Mouse (Mus musculus): Measurements from ENCODE around the gene Cct3. TPM values are rescaled to one million over a fixed set of nuclear protein-coding genes. Genes with fewer than 3 reads are reported as not detected.
A peak's percentile ranks its signal among the peaks of the same experiment; 100 is the strongest.
"Not testable (repeated sequence)": the region's sequence is repeated elsewhere in the genome, so short reads cannot be mapped to it uniquely, and the experiment has no call there.

The Cct3 gene
- total RNA-seq (2021), result 100 to 1,000 TPM in 1 of 2 experiments, 10 to 100 TPM in 1; 84.1 to 107 TPM
- long read RNA-seq, experiment 1, transcript Cct3-201 (14 exons, 1,977 nt), result major isoform, 94 of 99 reads
- long read RNA-seq, experiment 1, partial matches to known transcripts, result 2 of 99 reads
- long read RNA-seq, experiment 1, other reads (novel, unspliced or antisense), result 1 of 99 reads
- long read RNA-seq, experiment 2, transcript Cct3-201 (14 exons, 1,977 nt), result major isoform, 90 of 96 reads
- long read RNA-seq, experiment 2, partial matches to known transcripts, result 4 of 96 reads
- long read RNA-seq, experiment 2, other reads (novel, unspliced or antisense), result 2 of 96 reads

DNA sequence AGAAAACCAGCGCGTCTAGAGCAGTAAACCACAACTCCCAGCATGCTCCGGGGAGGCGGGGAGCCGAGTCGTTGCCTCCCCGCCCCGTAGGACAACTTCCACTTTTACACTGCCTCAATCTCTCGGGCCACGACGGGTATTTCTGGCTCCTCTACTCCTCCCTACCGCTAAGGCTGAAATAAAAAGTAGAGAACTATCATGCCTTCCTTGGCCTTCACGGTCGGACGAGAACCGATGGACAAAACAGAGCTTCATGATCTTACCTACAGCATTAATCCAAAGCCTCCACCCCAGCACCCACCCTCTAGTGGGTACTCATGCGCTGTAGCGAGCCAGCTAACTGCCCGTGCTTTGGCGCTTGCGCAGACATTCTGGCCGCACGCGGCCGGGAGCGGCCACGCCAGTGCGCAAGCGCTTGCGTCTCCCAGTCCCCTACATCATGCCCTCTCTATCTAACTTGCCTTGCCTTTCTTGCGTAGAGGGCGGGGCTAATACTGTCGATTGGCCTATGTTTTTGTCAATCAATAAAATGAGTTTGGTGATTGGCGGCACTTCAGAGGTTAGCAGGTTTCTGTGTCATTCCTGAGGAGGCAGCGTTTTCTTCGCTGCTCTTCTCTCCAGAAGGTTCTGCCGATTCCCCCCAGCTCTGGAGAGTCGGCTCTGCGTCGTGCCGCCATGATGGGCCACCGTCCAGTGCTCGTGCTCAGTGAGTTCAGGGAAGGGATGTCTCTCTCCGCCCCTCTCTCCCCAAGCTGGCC is at the start of gene Cct3, which contains the start of gene Tsacc:
Gene Cct3, plus strand, starts transcription at position 556 of the 758 bp plus-strand sequence.
Gene Tsacc, minus strand, starts transcription at position 439 of the 758 bp plus-strand sequence.
- DNase-seq (ENCODE audit: low spot score), result peak; percentile 98

DNA sequence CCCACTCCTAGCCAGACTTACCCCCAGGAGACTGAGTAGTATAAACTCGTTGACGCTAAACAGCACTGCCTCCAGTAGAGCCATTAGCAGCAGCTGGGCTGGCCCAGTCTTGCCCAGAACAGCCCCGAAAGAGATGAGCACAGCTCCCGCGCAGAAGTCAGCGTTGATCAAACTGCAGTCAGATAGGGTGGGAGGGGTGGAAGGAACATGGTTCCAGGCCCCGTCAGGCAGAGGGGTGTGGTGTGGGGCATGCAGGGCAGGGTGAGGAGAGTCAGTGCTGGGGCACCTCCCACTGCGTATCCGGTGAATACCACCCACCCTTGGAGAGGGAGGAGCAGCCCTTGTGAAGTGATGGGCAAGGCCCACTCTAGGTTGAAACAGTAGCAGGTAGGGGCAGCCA is 49.2 kb upstream of the Cct3 start:
- DNase-seq (ENCODE audit: low spot score), result no peak

DNA sequence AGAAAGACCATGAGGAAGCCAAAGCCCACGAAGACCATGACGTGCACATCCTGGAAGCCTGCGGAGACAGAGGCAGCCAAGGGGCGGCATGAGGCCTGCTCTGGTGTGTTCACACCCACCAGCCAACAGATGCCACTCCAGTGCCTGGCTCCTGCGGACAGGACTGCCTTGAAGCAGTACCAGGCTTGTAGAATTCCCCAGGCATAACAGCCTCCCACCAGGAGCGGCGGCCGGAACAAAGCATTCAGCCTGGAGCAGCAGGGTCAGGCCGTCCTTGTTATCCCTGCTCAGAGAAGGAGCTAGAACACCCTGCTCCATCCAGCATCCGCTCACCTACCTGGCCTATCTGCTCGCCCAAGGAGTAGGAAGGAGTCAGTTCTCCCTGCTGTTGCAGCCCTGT is 48.5 kb upstream of the Cct3 start:
- no peak for DNase-seq (ENCODE audit: low spot score)

DNA sequence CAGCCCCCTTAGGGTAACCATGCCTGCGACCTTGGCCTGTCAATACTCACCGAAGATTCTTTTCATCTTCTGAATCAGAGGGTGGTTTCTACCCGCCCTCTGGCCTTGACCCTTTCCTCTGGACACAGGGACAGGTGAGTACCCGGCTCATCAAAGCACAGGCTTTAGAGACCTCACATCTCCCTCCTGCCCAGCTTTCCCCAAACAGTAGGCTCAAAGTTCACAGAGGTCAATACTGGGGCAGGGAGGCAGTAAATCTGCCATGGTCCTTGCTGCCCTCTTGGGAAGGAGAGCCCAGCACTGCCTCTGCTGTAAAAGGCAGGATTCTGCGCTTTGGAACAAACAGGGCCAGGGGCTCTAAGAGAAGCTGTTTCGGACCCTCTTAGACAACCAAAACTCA is 44.2 kb upstream of the Cct3 start:
- no peak for DNase-seq (ENCODE audit: low spot score)

DNA sequence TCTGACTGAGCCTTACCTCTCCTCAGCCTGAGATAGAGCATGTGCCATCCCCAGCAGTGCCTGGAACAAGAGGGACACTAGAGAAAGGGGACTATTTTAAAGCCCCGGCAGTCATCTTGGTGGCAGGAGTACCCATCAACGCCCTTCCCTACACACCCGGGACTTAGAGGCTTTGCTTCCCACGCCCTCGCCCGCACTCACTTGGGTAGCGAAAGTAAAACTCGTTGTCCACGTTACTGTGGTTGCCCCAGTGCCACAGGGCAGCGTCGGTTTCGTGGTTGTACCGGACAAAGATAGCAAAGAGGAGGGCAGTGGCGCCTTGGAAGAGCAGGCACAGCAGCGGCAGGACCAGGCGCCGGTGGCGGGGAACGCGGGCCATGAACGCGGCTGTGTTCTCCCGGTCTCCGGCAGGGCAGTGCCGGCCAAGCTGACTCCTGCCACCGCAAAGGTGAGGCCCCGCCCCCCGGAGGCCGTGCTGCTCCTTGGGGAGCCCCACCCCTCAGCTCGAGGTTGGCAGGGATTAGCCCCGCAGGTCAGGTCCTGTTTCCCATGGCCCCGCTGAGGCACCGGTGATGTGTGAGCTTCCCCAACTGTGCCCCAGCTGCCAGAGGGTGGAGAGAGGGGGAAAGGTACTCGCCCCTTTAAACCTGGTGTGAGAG is 42.5 kb upstream of the Cct3 start, which contains the start of gene Rhbg:
Gene Rhbg, minus strand, starts transcription at position 442 of the 659 bp plus-strand sequence.
- peak; percentile 32 for DNase-seq (ENCODE audit: low spot score)

DNA sequence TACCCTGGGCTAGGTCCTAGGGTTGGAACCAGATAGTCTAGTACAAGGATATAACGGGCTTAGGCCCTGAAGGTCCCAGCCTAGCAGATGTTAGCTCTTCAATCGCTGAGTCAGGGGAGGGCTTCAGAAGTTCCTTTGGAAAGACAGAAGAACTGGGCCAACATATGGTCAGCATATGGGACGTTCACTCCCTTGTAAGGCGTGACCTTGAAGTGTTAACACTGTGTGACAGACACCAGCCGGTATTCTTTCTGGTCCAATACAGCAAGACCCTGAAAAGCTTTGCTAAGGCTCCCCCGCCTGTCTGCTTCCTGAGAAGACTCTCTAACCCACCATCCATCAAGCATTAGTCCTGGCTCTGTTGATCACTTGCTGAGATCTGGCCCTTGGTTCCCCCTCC is 41.0 kb upstream of the Cct3 start:
- no peak for DNase-seq (ENCODE audit: low spot score)

DNA sequence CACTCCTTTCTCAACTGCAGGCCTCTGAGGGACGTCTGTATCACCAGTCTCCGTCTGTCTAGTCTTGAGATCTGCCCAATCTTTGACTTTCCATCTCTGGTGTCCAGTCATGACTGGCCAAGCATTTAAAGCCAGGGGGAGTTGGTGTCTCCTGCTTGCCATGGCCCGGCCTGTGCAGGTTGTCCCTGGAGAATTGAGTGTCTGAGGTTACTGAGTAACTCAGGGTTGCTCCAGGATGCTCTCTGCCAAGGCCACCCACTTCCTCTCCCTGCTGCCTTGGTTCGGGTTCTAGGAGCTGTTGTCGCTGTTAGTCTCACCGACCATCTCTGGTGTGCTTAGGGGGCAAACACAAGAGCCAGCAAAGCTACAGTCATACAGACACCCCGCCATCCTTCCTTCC is 40.5 kb upstream of the Cct3 start:
- DNase-seq (ENCODE audit: low spot score), result no peak

DNA sequence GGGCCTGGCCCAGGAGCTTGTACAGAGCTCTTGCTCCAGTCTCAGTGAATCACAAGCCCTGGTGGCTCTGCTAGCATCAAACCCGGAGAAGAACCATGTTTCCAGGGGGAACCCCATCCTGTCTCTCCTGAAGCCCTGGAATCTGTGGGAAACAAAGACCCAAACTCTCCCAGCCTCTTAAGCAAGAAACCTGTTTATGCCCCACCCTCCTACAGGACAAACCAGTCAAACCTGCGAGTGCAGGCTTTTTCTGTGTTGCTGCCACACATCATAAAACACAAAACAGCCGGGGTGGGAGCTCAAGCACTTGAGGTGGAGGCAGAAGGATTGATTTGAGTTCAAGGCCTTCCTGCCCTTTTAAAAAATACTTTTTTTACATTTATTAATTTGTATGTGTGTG is 34.6 kb upstream of the Cct3 start:
- DNase-seq (ENCODE audit: low spot score), result no peak

DNA sequence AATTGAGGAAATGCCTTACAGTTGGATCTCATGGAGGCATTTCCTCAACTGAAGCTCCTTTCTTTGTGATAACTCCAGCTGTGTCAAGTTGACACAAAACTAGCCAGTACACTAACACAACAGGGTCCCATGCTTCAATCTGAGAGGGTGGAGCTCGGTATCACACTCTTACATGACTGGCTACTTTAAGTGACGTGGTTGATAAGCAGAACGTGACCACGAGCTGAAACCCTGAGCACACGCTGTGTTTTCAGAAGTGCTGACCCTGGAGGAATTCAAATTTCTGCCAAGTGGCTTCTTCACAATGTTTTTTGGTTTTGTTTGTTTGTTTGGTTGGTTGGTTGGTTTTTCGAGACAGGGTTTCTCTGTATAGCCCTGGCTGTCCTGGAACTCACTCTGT is 28.9 kb upstream of the Cct3 start:
- not testable (repeated sequence) for DNase-seq (ENCODE audit: low spot score)

DNA sequence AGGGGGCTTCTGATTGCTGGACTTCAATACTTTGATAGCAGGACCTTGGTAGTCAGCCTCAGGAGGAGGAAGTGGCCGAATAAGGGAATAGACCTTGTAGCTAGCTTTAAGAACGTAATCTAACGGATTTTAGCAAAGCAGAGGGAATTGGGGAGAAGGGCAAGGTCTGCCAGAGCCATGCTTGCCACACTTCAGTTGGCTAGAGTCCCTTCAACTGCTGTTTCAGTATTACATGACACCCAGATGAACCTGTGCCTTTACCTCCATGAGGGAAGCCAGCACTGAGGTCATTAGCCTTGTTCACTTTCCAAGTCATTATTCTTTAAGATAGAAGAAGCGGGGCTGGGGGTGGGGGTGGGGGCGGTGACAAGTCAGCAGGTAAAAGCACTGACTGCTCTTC is 27.9 kb upstream of the Cct3 start:
- DNase-seq (ENCODE audit: low spot score), result no peak

DNA sequence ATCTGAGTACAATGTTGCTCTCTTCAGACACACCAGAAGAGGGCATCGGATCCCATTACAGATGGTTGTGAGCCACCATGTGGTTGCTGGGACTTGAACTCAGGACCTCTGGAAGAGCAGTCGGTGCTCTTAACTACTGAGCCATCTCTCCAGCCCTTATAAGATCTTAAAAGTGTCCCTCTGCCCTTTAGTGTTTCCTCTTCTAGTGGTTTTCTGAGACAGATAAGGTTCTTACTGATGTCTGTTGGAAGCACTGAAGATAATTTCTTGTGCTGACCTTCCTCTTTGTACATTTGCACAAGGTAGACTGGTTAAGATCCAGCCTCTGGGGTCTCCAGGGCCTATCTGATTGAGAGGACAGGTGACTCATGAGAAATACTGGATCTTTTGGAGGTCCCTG is 25.6 kb upstream of the Cct3 start:
- DNase-seq (ENCODE audit: low spot score), result not testable (repeated sequence)

DNA sequence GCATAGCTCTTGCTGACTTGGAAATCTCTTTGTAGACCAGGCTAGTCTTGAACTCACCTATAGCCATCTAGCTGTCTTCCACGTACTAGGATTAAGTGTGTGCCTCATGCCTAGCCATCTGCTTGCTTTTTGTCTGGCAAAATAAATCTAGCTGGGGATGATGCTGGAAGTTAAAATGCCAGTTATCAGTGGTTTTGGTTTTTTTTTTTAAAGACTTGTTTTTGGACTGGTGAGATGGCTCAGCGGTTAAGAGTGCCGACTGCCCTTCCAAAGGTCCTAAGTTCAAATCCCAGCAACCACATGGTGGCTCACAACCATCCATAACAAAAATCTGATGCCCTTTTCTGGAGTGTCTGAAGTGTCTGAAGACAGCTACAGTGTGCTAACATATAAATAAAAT is 25.1 kb upstream of the Cct3 start:
- no peak for DNase-seq (ENCODE audit: low spot score)

DNA sequence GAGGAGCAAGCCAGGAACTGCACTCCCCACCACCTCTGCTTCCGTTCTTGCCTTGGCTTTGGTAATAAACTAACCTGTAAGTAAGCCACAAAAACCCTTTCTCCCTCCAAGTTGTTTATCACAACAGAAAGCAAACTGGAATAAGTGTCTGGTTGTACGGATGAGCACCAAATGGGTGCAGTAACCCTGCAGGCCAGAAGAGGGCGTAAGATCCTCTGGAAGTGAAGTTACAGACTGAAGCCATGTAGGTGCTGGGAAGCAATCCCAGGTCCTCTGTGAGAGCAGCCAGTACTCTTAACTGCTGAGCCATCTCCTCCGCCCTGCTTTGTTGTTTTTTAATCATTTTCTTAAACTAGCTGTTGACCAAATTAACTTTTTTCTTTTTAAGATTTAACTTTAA is 22.9 kb upstream of the Cct3 start:
- DNase-seq (ENCODE audit: low spot score), result no peak

DNA sequence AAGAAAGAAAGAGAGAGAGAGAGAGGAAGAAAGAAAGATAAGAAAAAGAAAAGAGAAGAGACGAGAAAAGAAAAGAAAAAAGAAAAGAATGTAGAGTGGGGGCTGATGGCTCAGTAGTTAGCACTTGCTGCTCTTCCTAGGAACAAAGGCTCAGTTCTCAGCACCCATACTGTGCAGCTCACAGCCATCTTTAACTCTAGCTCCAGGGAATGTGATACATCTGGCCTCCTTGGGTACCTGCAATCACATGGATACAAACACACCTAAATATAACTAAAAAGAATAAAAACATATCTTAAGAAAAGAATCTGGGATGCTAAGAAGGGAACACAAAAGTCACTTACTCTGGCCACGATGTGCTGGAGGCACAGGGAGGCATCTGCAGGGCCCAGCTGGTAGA is 20.8 kb upstream of the Cct3 start:
- no peak for DNase-seq (ENCODE audit: low spot score)

DNA sequence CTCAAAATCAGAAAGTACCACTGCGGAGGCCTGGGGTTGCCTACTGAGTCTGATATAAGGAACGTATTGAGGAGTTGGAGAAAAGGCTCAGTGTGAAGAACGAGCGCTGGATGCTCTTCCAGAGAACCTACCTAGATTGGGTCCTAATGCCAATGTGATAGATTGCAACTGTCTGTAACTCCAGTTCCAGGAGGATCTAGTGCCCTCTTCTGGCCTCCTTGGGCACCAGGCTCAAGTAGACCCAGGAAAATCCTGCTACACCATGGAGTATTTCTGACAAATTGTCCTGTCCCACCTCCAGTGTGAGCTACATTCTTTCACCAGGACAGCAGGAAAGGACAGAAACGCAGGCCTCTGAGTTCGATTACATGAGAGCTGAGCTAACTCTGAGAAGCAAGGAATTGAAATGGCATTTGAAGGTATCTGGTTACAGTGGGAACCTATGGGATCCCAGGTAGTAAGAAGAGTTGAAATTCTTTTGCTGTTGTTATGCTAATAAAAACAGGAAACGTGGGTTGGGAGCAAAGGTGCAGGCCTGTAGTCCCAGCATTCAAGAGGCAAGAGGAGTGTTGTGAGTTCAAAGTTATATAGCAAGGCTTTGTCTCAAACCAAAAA is 20.3 kb upstream of the Cct3 start:
- no peak for DNase-seq (ENCODE audit: low spot score)

DNA sequence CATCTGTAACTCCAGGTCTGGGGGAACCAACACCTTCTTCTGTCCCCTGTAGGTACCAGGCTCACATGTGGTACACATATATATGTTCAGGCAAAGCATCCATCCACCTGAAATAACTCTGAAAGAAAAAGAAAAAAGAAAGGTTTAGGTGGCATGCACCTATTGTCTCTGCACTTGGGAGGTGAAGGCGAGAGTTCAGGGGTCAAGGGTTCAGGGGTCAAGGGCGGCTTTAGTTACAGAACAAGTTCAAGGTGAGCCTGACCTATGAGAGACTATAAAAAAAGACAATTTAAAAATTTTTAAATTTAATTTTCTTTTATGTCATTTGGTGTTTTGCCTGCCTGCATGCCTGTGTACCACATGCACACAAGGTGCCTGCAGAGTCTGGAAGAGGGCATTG is 16.9 kb upstream of the Cct3 start:
- no peak for DNase-seq (ENCODE audit: low spot score)

DNA sequence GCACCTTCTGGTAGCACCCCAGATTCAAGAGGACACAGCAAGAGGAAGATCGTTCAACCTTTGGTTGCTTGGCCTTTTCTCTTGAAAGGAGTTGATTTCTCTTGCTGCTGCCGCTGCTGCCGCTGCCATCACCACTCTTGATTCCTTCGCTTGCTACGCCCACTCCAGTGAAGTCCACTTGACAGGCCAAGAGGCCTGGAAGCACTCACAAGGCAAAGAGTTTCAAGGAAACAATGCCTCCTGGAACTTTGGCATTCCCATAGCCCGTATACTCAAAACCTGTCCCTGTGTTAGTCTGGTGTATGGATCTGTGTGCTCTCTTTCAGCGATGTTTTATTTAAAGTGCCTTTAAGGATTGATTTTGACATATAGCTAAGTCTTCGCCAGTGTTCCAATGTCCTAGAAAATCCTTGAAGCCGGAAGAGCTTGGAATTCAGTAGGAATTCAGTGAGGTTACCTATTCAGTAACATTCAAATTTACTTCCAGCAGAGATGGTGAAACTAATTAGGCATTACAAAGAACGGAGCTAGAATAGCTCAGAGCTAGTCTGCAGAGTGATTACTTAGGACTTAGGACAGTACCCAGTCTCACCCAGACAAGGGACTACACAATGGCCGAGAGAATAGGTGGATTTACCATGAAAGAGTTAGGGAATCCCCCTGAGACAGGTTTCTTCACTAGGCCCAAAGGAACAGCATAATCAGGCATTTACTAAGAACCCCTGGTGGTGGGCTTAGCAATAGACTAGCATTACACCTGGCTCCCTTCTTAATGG is 15.6 kb upstream of the Cct3 start:
- not testable (repeated sequence) for DNase-seq (ENCODE audit: low spot score)

DNA sequence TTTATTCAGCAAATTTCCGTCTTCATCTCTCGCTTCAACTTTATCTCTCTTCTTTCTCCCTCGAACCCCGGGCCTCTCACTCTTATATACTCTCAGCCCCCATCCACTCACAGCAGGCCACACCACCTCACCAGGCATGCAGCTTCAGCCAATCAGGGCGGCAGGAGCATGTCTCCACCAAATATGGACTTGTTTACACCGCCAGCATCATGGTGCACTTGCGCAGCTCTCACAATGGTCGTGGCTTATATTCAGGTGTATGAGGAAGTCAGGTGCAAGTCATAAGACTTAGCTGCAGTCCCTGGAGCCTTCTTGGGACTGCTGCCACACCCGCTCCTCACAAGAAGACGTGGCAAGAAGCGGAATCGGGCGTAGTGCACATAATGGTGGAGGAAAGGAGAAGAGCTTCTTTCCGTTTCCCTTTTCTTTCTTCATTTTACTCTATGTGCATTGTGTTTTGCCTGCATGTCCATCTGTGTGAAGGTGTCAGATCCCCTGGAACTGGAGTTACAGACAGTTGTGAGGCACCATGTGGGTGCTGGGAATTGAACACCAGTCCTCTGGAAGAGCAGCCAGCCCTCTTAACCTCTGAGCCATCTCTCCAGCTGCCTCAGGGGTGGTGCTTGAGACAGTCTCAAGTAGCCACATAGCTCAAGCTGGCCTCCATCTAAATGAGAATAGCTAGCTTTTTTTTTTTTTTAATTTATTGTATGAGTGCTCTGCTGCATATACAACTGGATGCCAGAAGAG is 11.9 kb upstream of the Cct3 start:
- not testable (repeated sequence) for DNase-seq (ENCODE audit: low spot score)

DNA sequence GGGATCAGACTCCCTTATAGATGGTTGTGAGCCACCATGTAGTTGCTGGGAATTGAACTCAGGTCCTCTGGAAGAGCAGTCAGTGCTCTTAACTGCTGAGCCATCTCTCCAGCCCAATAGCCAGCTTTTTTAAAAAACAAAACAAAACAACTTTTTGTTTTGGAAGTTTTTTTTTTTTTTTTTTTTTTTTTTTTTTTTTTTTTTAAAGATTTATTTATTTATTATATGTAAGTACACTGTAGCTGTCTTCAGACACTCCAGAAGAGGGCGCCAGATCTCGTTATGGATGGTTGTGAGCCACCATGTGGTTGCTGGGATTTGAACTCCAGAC is 11.4 kb upstream of the Cct3 start:
- DNase-seq (ENCODE audit: low spot score), result not testable (repeated sequence)

DNA sequence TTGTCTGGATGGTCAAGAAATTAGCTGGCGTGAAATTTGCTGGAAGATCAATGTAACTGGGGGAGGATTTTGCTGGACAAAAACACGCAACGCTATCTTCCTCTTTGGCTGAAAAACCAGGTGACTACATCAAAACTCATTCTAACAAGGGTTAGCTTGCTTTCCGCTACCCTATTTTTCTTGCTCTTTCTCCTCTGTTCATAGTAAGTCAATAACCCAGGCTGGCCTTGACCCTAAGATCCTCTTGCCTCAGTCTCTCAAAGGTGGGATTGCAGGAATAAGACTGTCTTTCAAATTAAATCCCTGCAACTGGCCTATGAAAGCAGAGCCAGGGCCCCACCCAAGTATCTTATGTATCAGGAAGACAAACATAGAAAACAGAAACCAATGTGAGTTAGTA is 9.8 kb upstream of the Cct3 start, which contains the start of gene Gm38392:
Gene Gm38392, minus strand, starts transcription at position 101 of the 400 bp plus-strand sequence.
- no peak for DNase-seq (ENCODE audit: low spot score)
